Mouse (Mus musculus) intestine, embryonic 16.5 days (tissue): ENCODE measurements around the gene Gm20388. TPM values are rescaled to one million over a fixed set of nuclear protein-coding genes. Genes with fewer than 3 reads are reported as not detected.

ENCODE experiments used
- ATAC-seq: fragments of 200-750 bp; cut with Nextera tagmentation; 2 replicates; pipeline ENCODE4 v1.8.0; 2017; ENCODE audit warnings: moderate TSS enrichment, moderate library complexity
- H3K27ac ChIP-seq: fragments of 300-500 bp; sonication (generic); 2 replicates; pipeline ENCODE4 v1.5.1; 2014; ENCODE audit warnings: mild to moderate bottlenecking, low read length
- H3K27me3 ChIP-seq: fragments of 300-500 bp; sonication (generic); replicated peaks from 2 replicates; pipeline ENCODE4 v1.6.1; 2014; ENCODE audit warnings: low read length, control low read depth, mixed read lengths; ENCODE audit not compliant: control insufficient read depth, insufficient read depth
- H3K36me3 ChIP-seq: fragments of 300-500 bp; sonication (generic); 2 replicates; pipeline ENCODE4 v1.6.1; 2014; ENCODE audit warnings: low read length, control low read depth; ENCODE audit not compliant: control insufficient read depth, insufficient read depth
- H3K4me1 ChIP-seq: fragments of 300-500 bp; sonication (generic); 2 replicates; pipeline ENCODE4 v1.6.1; 2014; ENCODE audit warnings: low read length, control low read depth, mixed read lengths; ENCODE audit not compliant: control insufficient read depth, insufficient read depth
- H3K4me2 ChIP-seq: fragments of 300-500 bp; sonication (generic); 2 replicates; pipeline ENCODE4 v1.6.1; 2014; ENCODE audit warnings: low read depth, low read length, control low read depth
- H3K4me3 ChIP-seq: fragments of 300-500 bp; sonication (generic); 2 replicates; pipeline ENCODE4 v1.5.1; 2014; ENCODE audit warnings: mild to moderate bottlenecking, low read length
- H3K9ac ChIP-seq: fragments of 300-500 bp; sonication (generic); 2 replicates; pipeline ENCODE4 v1.6.1; 2014; ENCODE audit warnings: low read depth, low read length
- H3K9me3 ChIP-seq: fragments of 300-500 bp; sonication (generic); 2 replicates; pipeline ENCODE4 v1.6.1; 2016; ENCODE audit warnings: low read length, control low read depth; ENCODE audit not compliant: control insufficient read depth
- WGBS: fragments of 180-500 bp; shearing (Covaris S2); extraction: QIAGEN DNeasy Blood & Tissue Kit; methylation state at CpG from one replicate; pipeline ENCODE4 v1.1.7; 2014; 5-methylcytosine and 5-hydroxymethylcytosine counted together
- polyA plus RNA-seq: library from polyadenylated mRNA; unstranded; fragments of >200 nt; fragmentation: Nextera tagmentation; extraction: Ambion mirVana; gene quantifications from 2 replicates; pipeline ENCODE4 v1.2.1, GENCODE M21; 2015

The Gm20388 gene
- polyA plus RNA-seq, 1 experiment from 2014 or later, result 5.8 TPM

GRCm38 (mm10) chr8:123245543-123245942 is 3334.9 kb downstream of the Gm20388 start:
- no peaks in the 10 kb centered on the region for H3K4me1 ChIP-seq
- no peak overlapping the region for H3K4me3 ChIP-seq
- 87% methylated on average over 12 of the region's 12 CpGs for WGBS
- no peak overlapping the region for H3K27ac ChIP-seq
- no peak for ATAC-seq
- peaks cover 11% of the 10 kb centered on the region for H3K36me3 ChIP-seq
- H3K9ac ChIP-seq, result no peak overlapping the region
- no peak overlapping the region for H3K4me2 ChIP-seq
- H3K27me3 ChIP-seq, result no peaks in the 10 kb centered on the region
- H3K9me3 ChIP-seq, result no peaks in the 10 kb centered on the region

- no peak overlapping the region for H3K9ac ChIP-seq
- H3K27ac ChIP-seq, result no peak overlapping the region
- peaks cover 13% of the 10 kb centered on the region for H3K36me3 ChIP-seq
- no peak overlapping the region for H3K4me3 ChIP-seq
- peaks cover 3% of the 10 kb centered on the region for H3K4me1 ChIP-seq
- H3K4me2 ChIP-seq, result no peak overlapping the region
- 93% methylated on average over 6 of the region's 6 CpGs for WGBS
- H3K9me3 ChIP-seq, result no peaks in the 10 kb centered on the region
- no peak for ATAC-seq
- no peaks in the 10 kb centered on the region for H3K27me3 ChIP-seq
Measured at GRCm38 (mm10) chr8:123247748-123248147, 3337.1 kb downstream of the Gm20388 start.

DNA sequence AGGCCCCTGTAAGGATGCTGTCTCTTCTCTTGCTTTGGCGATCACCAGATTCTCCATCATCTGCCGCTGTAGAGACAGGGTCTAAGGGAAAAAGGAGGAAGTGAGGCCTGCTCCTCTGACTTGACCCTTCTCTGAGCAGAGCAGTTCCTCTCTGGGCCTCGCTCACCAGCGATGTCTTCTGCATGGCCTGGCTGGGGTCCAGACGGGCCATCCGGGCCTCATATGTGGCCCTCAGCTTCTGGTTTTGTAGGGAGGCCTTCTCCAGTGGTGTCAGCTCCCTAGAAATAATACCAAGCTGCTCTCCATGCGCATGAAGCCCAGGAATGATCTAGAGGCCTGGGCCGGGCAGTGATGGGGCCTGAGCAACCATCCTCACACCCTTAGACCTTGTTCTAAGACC is 3338.0 kb downstream of the Gm20388 start:
- no peaks in the 10 kb centered on the region for H3K27me3 ChIP-seq
- no peak overlapping the region for H3K4me3 ChIP-seq
- H3K9ac ChIP-seq, result no peak overlapping the region
- ATAC-seq, result no peak
- no peak overlapping the region for H3K4me2 ChIP-seq
- peaks cover 10% of the 10 kb centered on the region for H3K4me1 ChIP-seq
- peaks cover 13% of the 10 kb centered on the region for H3K36me3 ChIP-seq
- 88% methylated on average over 8 of the region's 8 CpGs for WGBS
- no peaks in the 10 kb centered on the region for H3K9me3 ChIP-seq
- H3K27ac ChIP-seq, result no peak overlapping the region

- peaks cover 20% of the 10 kb centered on the region for H3K4me1 ChIP-seq
- no peak overlapping the region for H3K9ac ChIP-seq
- H3K4me2 ChIP-seq, result no peak overlapping the region
- no peaks in the 10 kb centered on the region for H3K9me3 ChIP-seq
- no peak overlapping the region for H3K4me3 ChIP-seq
- no peak overlapping the region for H3K27ac ChIP-seq
- 97% methylated on average over 5 of the region's 5 CpGs for WGBS
- no peaks in the 10 kb centered on the region for H3K27me3 ChIP-seq
- peaks cover 13% of the 10 kb centered on the region for H3K36me3 ChIP-seq
- no peak for ATAC-seq
Measured at GRCm38 (mm10) chr8:123250940-123251339, 3340.3 kb downstream of the Gm20388 start.

- Histone ChIP-seq H3K9me3 (no peaks in the 10 kb centered on the region), H3K27me3 (no peaks in the 10 kb centered on the region), H3K4me3 (peak overlapping the region; percentile 99), H3K9ac (peak overlapping the region; percentile 99), H3K36me3 (peaks cover 14% of the 10 kb centered on the region; the same call in 1 of the 2 replicates), H3K27ac (peak overlapping the region; percentile 37; the same call in 1 of the 2 replicates), H3K4me2 (peak overlapping the region; percentile 64), H3K4me1 (peaks cover 20% of the 10 kb centered on the region)
- ATAC-seq, result no peak
- WGBS, result 50% methylated on average over 4 of the region's 4 CpGs
Measured at GRCm38 (mm10) chr8:123252925-123253324, 3342.3 kb downstream of the Gm20388 start.

DNA sequence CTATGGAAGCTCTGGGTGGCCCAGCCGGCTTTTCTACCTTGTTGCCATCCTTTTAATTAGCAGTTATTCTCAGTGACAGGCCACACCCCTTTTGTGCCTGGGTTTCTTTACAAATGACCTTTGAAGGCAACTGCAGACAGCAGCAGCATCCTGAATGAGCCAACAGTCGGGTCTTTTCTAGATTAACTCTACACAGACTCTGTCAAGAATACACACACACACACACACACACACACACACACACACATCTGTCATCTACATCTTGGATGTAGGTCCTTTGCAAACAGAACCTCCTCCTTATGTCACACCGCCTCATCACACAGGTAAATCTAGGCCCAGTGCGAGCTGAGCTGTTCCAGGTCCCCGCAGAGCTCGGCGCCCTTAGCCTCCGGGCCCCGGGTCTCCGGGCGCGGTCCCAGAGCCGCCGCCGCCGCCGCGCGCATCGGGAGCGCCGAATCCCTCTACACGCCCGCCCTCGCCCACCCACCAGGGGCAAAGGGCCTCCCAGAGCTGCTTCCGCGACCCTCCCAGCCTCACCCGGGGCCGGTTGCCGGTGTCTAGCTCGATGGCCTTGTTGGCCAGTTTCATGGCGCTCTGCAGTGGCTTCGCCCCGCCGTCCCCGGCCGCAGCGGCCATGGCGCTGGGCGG is 3342.9 kb downstream of the Gm20388 start:
- H3K4me2 ChIP-seq, result peak overlapping the region; percentile 64
- no peaks in the 10 kb centered on the region for H3K9me3 ChIP-seq
- no peaks in the 10 kb centered on the region for H3K27me3 ChIP-seq
- WGBS, result under 1% methylated on average over 38 of the region's 40 CpGs
- H3K36me3 ChIP-seq, result peaks cover 18% of the 10 kb centered on the region; the same call in 1 of the 2 replicates
- H3K9ac ChIP-seq, result peak overlapping the region; percentile 99
- peak overlapping the region; percentile 99 for H3K4me3 ChIP-seq
- peaks cover 20% of the 10 kb centered on the region for H3K4me1 ChIP-seq
- peak overlapping the region; percentile 74 for H3K27ac ChIP-seq
- ATAC-seq, result peak; percentile 55; the same call in 1 of the 2 replicates

DNA sequence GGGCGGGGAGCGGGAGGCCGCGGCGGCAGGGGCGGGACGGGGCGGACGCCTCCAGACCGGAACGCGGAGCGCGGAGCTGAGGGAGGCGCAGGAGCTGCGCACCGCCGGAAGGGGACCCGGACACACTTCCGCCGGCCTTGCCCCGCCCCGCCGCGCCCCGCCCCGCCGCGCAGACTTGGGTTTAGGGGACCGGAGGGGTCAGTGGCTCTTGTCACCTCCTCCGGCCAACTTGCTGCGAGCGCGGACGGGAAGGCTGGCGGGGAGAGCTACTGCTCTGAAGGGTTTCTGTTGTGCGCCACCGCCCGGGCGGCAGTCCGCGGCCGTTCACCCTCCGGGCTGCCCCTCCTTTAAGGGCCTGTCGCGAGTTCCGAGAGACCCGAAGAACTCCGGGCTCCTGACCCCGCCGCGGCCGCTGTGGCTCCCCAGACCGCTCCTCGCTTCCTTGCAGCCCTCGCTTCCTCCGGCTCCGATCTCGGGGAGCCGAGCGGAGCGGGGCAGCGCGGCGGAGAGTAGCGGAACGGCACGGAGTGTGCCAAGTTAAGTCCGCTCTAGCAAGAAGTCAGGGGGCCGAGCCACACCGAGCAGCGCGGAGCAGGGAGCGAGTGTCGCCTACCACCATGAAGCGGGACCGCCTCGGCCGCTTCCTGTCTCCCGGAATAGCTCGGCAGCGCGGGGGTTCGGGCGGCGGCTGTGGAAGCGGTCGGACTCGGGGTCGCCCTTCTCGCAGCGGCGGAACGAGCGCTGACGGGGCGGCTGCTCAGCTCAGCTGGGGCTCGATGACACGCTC is 3343.7 kb downstream of the Gm20388 start, which contains the start of the genes Zfp276 and Vps9d1:
Gene Zfp276 (plus strand): TSS at position 97 of the 787 bp plus-strand sequence.
Gene Vps9d1 (minus strand): TSS at position 250 of the 787 bp plus-strand sequence.
- ATAC-seq, result peak; percentile 97
- peak within 1 kb of the TSS; percentile 74 for H3K27ac ChIP-seq
- peak within 1 kb of the TSS; percentile 99 for H3K9ac ChIP-seq
- H3K4me3 ChIP-seq, result peak within 1 kb of the TSS; percentile 99
- H3K4me2 ChIP-seq, result peak within 1 kb of the TSS; percentile 93
- WGBS, result under 1% methylated on average over 77 of the region's 99 CpGs
- peaks cover 18% of the 10 kb centered on the region for H3K36me3 ChIP-seq
- no peaks in the 10 kb centered on the region for H3K9me3 ChIP-seq
- H3K27me3 ChIP-seq, result no peaks in the 10 kb centered on the region
- peaks cover 20% of the 10 kb centered on the region for H3K4me1 ChIP-seq

DNA sequence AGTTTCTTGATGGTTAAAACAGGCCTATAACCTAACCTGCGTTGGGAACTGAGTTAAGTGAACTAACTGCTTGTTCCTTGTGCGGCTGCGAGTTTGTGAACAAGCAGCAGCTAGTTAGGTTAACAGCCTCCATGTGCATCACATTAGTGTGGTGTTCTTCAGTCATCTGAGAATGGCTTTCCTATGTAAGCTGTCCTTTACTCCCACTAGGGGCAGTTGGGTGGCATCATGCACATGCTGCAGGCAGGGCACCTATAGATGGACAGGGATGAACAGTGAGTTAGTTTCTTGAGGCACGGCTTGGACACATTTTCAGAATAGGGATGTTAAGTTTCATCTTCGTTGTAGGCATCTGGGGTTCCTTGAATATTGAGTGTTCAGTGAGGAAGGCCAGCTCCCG is 3344.5 kb downstream of the Gm20388 start:
- H3K9me3 ChIP-seq, result no peaks in the 10 kb centered on the region
- no peaks in the 10 kb centered on the region for H3K27me3 ChIP-seq
- 60% methylated on average over 6 of the region's 6 CpGs for WGBS
- ATAC-seq, result no peak
- peaks cover 20% of the 10 kb centered on the region for H3K4me1 ChIP-seq
- peak overlapping the region; percentile 99 for H3K9ac ChIP-seq
- peak overlapping the region; percentile 93 for H3K4me2 ChIP-seq
- peak overlapping the region; percentile 99 for H3K4me3 ChIP-seq
- H3K36me3 ChIP-seq, result peaks cover 15% of the 10 kb centered on the region
- no peak overlapping the region for H3K27ac ChIP-seq

- Histone ChIP-seq H3K9ac (no peak overlapping the region), H3K4me1 (peaks cover 20% of the 10 kb centered on the region), H3K36me3 (peaks cover 15% of the 10 kb centered on the region), H3K9me3 (no peaks in the 10 kb centered on the region), H3K27me3 (no peaks in the 10 kb centered on the region), H3K4me2 (no peak overlapping the region), H3K4me3 (no peak overlapping the region), H3K27ac (no peak overlapping the region)
- WGBS, result 79% methylated on average over 3 of the region's 3 CpGs
- no peak for ATAC-seq
Measured at GRCm38 (mm10) chr8:123257114-123257513, 3346.5 kb downstream of the Gm20388 start.
